Mouse (Mus musculus) liver, embryonic 16.5 days (tissue): ENCODE data around the gene Klf7. TPM values are rescaled to one million over a fixed set of nuclear protein-coding genes. Genes with fewer than 3 reads are reported as not detected.

Experiments used
- ATAC-seq: fragments of 200-750 bp; cut with Nextera tagmentation; 2 replicates; pipeline ENCODE4 v1.8.0; 2017; ENCODE audit warnings: low read depth, mild to moderate bottlenecking, moderate number of reproducible peaks, moderate library complexity
- H3K27ac ChIP-seq: fragments of 300-500 bp; sonication (generic); 2 replicates; pipeline ENCODE4 v1.5.1; 2014; ENCODE audit warnings: mild to moderate bottlenecking, low read length
- H3K27me3 ChIP-seq: fragments of 300-500 bp; sonication (generic); 2 replicates; pipeline ENCODE4 v1.6.1; 2014; ENCODE audit warnings: low read depth, low read length, mixed read lengths; ENCODE audit not compliant: control insufficient read depth, insufficient read depth
- H3K36me3 ChIP-seq: fragments of 300-500 bp; sonication (generic); 2 replicates; pipeline ENCODE4 v1.6.1; 2014; ENCODE audit warnings: mild to moderate bottlenecking; ENCODE audit not compliant: control insufficient read depth, insufficient read depth
- H3K4me1 ChIP-seq: fragments of 300-500 bp; sonication (generic); 2 replicates; pipeline ENCODE4 v1.6.1; 2014; ENCODE audit warnings: low read depth, low read length, mixed read lengths; ENCODE audit not compliant: control insufficient read depth
- H3K4me2 ChIP-seq: fragments of 300-500 bp; sonication (generic); 2 replicates; pipeline ENCODE4 v1.6.1; 2014; ENCODE audit warnings: low read depth, low read length, mixed read lengths
- H3K4me3 ChIP-seq: fragments of 300-500 bp; sonication (generic); 2 replicates; pipeline ENCODE4 v1.5.1; 2014; ENCODE audit warnings: low read depth, mild to moderate bottlenecking, low read length
- H3K9ac ChIP-seq: fragments of 300-500 bp; sonication (generic); 2 replicates; pipeline ENCODE4 v1.6.1; 2014; ENCODE audit warnings: low read depth, low read length
- H3K9me3 ChIP-seq: fragments of 300-500 bp; sonication (generic); replicated peaks from 2 replicates; pipeline ENCODE4 v1.6.1; 2016; ENCODE audit warnings: low read length; ENCODE audit not compliant: control insufficient read depth
- WGBS: fragments of 180-500 bp; shearing (Covaris S2); extraction: QIAGEN DNeasy Blood & Tissue Kit; methylation state at CpG from one replicate; pipeline ENCODE4 v1.1.7; 2014; ENCODE audit not compliant: insufficient replicate concordance; 5-methylcytosine and 5-hydroxymethylcytosine counted together
- polyA plus RNA-seq: library from polyadenylated mRNA; unstranded; fragments of >200 nt; fragmentation: Nextera tagmentation; extraction: Ambion mirVana; gene quantifications from 2 replicates; pipeline ENCODE4 v1.2.1, GENCODE M21; 2015

The Klf7 gene
- polyA plus RNA-seq, 1 experiment from 2014 or later, result 7.8 TPM

DNA sequence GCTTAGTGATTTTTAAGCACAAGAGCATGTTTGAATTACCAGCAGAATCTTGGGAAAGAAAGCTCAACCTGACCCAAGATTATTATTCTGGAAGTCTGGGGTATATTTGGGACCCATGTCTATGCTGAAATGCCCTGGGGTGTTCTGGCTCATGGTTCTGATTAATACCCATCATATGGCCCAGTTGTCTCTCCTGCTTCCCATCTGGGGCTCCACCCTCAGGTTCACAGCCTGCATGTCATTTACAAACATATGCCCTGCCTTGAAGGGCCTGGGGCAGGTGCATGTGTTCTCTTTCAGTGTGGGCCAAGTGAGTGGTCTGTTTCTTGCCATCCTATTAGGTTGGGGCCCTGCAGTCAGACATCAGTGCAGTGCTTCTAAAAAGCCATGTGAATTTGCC, 114.1 kb downstream of the Klf7 start:
- H3K27me3 ChIP-seq, result no peaks in the 10 kb centered on the region
- ATAC-seq, result no peak
- H3K4me1 ChIP-seq, result no peaks in the 10 kb centered on the region; the same call in 1 of the 2 replicates
- no peak overlapping the region for H3K9ac ChIP-seq
- no peak overlapping the region for H3K4me3 ChIP-seq
- H3K36me3 ChIP-seq, result no peaks in the 10 kb centered on the region
- H3K9me3 ChIP-seq, result no peaks in the 10 kb centered on the region
- H3K27ac ChIP-seq, result no peak overlapping the region
- no peak overlapping the region for H3K4me2 ChIP-seq

DNA sequence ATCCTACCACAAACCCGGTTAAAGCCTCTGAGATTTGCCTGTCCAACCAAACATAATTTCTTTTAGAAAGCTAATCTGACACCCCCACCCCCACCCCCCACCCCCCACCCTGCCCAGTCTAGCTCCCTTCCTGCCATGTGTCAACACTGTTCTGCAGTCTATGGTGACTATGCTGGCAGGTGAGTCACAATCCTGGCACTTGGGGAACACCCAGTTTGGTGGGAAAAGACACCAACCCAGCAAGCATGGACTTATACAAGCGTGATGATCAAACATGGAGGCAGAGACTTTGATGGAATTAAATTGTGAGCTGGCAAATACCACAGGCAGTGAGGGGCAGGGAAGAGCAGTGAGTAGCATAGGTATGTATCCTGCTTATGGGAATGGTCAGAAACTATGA, 116.9 kb downstream of the Klf7 start:
- ATAC-seq, result no peak
- H3K27me3 ChIP-seq, result no peaks in the 10 kb centered on the region
- H3K4me3 ChIP-seq, result no peak overlapping the region
- no peaks in the 10 kb centered on the region for H3K9me3 ChIP-seq
- no peak overlapping the region for H3K9ac ChIP-seq
- no peak overlapping the region for H3K4me2 ChIP-seq
- 50% methylated on average over 2 of the region's 2 CpGs for WGBS
- H3K36me3 ChIP-seq, result no peaks in the 10 kb centered on the region
- no peak overlapping the region for H3K27ac ChIP-seq
- no peaks in the 10 kb centered on the region; the same call in 1 of the 2 replicates for H3K4me1 ChIP-seq

DNA sequence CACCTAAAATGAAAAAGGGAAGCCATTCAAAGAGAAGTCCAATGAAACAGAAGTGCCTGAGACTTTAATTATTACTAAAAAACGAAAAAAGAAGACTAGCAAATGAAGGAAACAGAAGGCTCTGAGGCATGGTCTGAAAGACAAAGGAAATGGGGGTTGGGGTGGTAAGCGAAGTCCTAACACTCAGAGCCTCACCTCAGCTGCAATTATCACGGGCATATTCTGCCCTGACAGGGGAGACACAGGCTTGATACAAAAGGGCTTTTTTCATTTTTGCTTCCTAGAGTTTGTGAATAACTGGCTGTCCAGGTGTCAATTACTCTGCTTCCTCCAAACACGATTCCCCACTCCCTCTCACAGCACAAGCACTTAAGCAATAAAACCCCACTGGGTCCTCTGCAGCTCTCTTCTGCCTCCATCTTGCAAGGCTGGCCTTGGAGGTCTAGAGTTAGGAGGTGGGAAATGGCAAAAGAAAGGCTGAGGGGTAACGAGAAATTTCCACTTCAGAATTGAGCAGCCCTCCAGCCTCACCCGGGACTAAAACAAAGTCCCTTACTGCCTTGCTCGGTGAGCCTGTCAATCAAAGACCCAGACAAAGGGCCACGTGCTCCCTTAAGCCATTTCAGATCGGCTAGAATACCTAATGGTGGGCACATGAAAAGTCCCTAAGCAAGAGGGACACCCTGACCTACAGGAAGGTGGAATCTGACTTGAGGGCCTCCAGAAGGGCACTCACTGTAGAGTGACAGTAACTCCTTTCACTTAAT, 118.4 kb downstream of the Klf7 start:
- 24% methylated on average over 9 of the region's 9 CpGs for WGBS
- Histone ChIP-seq H3K27ac (no peak overlapping the region), H3K4me3 (no peak overlapping the region), H3K27me3 (no peaks in the 10 kb centered on the region), H3K9ac (no peak overlapping the region), H3K36me3 (no peaks in the 10 kb centered on the region), H3K9me3 (no peaks in the 10 kb centered on the region), H3K4me1 (no peaks in the 10 kb centered on the region; the same call in 1 of the 2 replicates), H3K4me2 (no peak overlapping the region)
- ATAC-seq, result no peak

DNA sequence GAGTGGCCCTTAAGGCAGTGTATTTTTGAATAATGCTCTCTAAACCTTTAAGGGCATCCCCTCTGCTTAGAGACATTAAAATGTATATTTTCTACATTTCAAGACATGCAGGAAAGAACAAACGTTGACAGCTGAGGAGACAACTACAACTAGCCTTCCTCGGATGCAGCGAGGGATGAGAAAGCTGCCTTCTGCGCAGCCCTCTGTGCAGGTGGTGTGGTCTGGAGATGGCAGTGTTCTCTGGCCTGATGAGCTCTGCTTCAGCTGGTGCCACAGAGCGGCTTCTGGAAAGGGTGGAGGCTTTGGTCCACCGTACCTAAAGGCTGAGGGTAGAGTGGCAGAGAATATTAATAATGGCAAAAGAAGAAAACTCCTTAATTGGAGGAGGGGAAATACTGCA, 120.0 kb downstream of the Klf7 start:
- no peaks in the 10 kb centered on the region; the same call in 1 of the 2 replicates for H3K4me1 ChIP-seq
- 67% methylated on average over 6 of the region's 6 CpGs for WGBS
- H3K4me3 ChIP-seq, result no peak overlapping the region
- no peak overlapping the region for H3K9ac ChIP-seq
- H3K27ac ChIP-seq, result no peak overlapping the region
- no peaks in the 10 kb centered on the region for H3K27me3 ChIP-seq
- no peak for ATAC-seq
- H3K4me2 ChIP-seq, result no peak overlapping the region
- no peaks in the 10 kb centered on the region for H3K9me3 ChIP-seq
- H3K36me3 ChIP-seq, result no peaks in the 10 kb centered on the region

DNA sequence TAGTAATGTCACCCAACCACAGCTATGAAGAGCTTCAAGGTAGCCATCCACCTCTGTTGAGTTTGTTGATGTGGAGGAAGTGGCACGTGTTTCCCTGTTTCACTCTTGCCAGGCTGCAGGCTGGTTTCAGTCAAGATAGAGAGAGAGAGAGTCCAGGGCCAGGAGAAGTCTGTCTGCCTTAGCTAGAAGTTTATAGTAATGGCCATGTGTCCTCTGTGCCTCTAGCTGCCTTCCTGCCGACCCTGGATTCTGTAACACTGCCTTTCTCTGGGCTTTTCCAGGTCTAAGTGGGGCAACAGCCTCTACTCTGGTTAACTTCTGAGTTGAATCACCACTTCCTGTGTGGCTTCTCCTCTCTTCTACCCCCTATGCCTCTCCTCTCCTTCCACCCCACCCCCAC, 121.5 kb downstream of the Klf7 start:
- Histone ChIP-seq H3K4me1 (no peaks in the 10 kb centered on the region; the same call in 1 of the 2 replicates), H3K36me3 (no peaks in the 10 kb centered on the region), H3K9me3 (no peaks in the 10 kb centered on the region), H3K27ac (no peak overlapping the region), H3K27me3 (no peaks in the 10 kb centered on the region), H3K4me2 (no peak overlapping the region), H3K9ac (no peak overlapping the region), H3K4me3 (no peak overlapping the region)
- WGBS, result 9% methylated on average over 2 of the region's 2 CpGs
- ATAC-seq, result no peak

DNA sequence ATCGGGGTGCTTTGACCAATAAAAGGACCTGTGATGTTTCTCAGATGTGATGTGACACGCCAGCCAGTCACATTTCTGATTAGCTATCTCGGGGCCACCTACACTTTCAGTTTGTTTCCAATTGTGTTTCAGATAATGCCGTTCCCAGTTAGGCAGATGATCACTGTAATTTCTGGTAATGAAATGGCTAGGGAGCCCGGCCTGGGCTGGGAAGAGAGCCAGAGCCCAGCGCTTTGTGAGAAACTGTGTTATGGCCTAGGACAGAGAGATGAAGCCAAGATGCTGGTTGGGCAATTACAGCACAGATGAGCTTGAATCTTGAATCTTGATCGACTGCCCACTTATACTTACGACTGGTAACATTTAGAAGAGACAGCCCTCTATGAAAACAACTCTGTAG, 122.6 kb downstream of the Klf7 start:
- no peak overlapping the region for H3K4me2 ChIP-seq
- no peaks in the 10 kb centered on the region for H3K27me3 ChIP-seq
- no peaks in the 10 kb centered on the region; the same call in 1 of the 2 replicates for H3K4me1 ChIP-seq
- H3K36me3 ChIP-seq, result no peaks in the 10 kb centered on the region
- no peak for ATAC-seq
- H3K4me3 ChIP-seq, result no peak overlapping the region
- WGBS, result 63% methylated on average over 8 of the region's 8 CpGs
- H3K9ac ChIP-seq, result no peak overlapping the region
- no peak overlapping the region for H3K27ac ChIP-seq
- H3K9me3 ChIP-seq, result no peaks in the 10 kb centered on the region

DNA sequence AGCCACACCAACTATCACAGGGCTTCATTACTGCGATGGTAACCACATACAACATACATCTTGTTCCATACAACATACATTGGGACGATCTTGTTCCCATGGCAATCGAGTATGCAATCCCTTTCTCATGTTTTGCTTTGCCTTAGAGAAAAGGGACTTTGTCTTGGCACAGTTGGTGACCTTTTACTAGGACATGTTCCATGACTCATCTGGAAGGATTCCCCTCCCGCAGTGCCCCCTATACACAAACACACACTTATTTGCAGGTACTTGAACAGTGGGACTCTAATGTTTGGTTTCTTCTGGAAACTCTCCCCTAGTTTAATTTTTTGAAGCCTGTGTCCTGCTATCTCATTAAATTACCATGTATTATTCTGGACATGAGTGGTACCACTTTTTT, 123.2 kb downstream of the Klf7 start:
- H3K36me3 ChIP-seq, result no peaks in the 10 kb centered on the region
- no peaks in the 10 kb centered on the region for H3K9me3 ChIP-seq
- H3K9ac ChIP-seq, result no peak overlapping the region
- no peaks in the 10 kb centered on the region for H3K27me3 ChIP-seq
- H3K4me3 ChIP-seq, result no peak overlapping the region
- no peaks in the 10 kb centered on the region; the same call in 1 of the 2 replicates for H3K4me1 ChIP-seq
- H3K27ac ChIP-seq, result no peak overlapping the region
- no peak for ATAC-seq
- 50% methylated on average over 4 of the region's 4 CpGs for WGBS
- no peak overlapping the region for H3K4me2 ChIP-seq

DNA sequence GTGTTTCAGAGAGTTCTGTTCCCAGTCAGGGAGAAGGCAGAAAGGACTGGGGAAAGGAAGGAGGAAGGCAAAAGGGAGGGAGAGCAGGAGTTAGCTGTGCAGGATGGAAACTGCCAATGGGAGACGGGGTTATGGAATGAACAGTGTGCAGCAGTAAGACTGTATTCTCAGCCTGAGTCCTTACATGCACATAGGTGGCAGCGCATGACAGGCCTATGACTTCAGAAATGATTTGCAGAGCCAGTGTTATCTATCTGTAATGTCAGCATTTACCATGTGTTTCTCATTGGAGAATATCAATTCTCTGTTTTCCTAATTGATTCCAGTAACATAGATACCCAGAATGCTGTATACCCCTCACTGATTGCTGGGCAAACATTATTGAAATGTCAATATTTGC, 123.9 kb downstream of the Klf7 start:
- no peak for ATAC-seq
- Histone ChIP-seq H3K9me3 (no peaks in the 10 kb centered on the region), H3K27me3 (no peaks in the 10 kb centered on the region), H3K27ac (no peak overlapping the region), H3K36me3 (no peaks in the 10 kb centered on the region), H3K4me2 (no peak overlapping the region), H3K9ac (no peak overlapping the region), H3K4me3 (no peak overlapping the region), H3K4me1 (no peaks in the 10 kb centered on the region)
- 66% methylated on average over 2 of the region's 2 CpGs for WGBS

DNA sequence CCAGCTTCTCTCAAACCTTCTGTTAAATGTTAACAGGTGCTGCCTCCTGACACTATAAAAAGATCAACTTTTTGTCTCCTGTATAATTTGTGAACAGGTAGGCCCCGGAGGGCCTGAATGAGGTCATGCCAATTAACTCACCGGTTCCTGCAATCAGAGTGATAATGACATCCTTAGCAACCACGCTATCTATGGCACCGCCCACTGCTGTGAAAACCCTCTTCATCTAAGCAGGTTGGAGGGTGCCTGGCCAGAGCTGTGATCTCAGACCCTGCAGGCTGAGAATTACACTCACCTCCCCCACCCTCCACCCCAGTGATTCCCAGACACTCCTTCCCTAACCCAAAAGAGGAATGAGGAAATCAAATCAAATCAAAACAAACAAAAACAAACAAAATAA, 126.3 kb downstream of the Klf7 start:
- H3K4me3 ChIP-seq, result no peak overlapping the region
- H3K9ac ChIP-seq, result no peak overlapping the region
- ATAC-seq, result no peak
- WGBS, result 31% methylated on average over 4 of the region's 4 CpGs
- H3K9me3 ChIP-seq, result no peaks in the 10 kb centered on the region
- no peaks in the 10 kb centered on the region for H3K36me3 ChIP-seq
- no peak overlapping the region for H3K27ac ChIP-seq
- H3K4me2 ChIP-seq, result no peak overlapping the region
- no peaks in the 10 kb centered on the region for H3K27me3 ChIP-seq
- H3K4me1 ChIP-seq, result no peaks in the 10 kb centered on the region
